Mouse (Mus musculus): Measurements from ENCODE around the gene Gm853. TPM values are rescaled to one million over a fixed set of nuclear protein-coding genes. Genes with fewer than 3 reads are reported as not detected.

Gm853 gene
- not detected in 2 replicates for polyA plus RNA-seq (2012; ENCODE audit: insufficient read depth, insufficient read length, low replicate concordance, missing spikeins)

GRCm38 (mm10) chr4:130222179-130222578 lies at the start of gene Gm853:
Gm853 (minus strand) TSS chr4:130222401.
- TF ChIP-seq CTCF (IDR thresholded peaks at IDR 0.05; ENCODE audit: insufficient read depth, low read depth, low read length) (no peak), POLR2A (IDR thresholded peaks at IDR 0.05; ENCODE audit: insufficient read depth, low read depth, low read length) (no peak)
- 56% methylated on average over 4 of the region's 4 CpGs for WGBS
- no peaks in the 10 kb centered on the region for H3K4me1 ChIP-seq (ENCODE audit: control insufficient read depth, insufficient read depth, low read length)
- no peak within 1 kb of the TSS for H3K4me3 ChIP-seq (ENCODE audit: insufficient read depth, low read depth, low read length)
- H3K27ac ChIP-seq (ENCODE audit: insufficient read depth, low read depth, low read length), result no peak within 1 kb of the TSS

GRCm38 (mm10) chr4:130270611-130271347 lies 48.6 kb upstream of the Gm853 start:
- 80% methylated on average over 6 of the region's 6 CpGs for WGBS
- no peak for TF ChIP-seq POLR2A (IDR thresholded peaks at IDR 0.05; ENCODE audit: insufficient read depth, low read depth, low read length)
- TF ChIP-seq CTCF (IDR thresholded peaks at IDR 0.05; ENCODE audit: insufficient read depth, low read depth, low read length), result no peak

GRCm38 (mm10) chr4:130270089-130270488 lies 47.9 kb upstream of the Gm853 start:
- TF ChIP-seq CTCF (IDR thresholded peaks at IDR 0.05; ENCODE audit: insufficient read depth, low read depth, low read length) (no peak), POLR2A (IDR thresholded peaks at IDR 0.05; ENCODE audit: insufficient read depth, low read depth, low read length) (no peak)
- Histone ChIP-seq H3K27ac (ENCODE audit: insufficient read depth, low read depth, low read length) (no peak overlapping the region), H3K4me3 (ENCODE audit: insufficient read depth, low read depth, low read length) (no peak overlapping the region), H3K4me1 (ENCODE audit: control insufficient read depth, insufficient read depth, low read length) (peaks cover 17% of the 10 kb centered on the region)
- 71% methylated on average over 8 of the region's 8 CpGs for WGBS

More at GRCm38 (mm10) chr4:130270611-130271347, 48.6 kb upstream of the Gm853 start:
- Histone ChIP-seq H3K27ac (ENCODE audit: insufficient read depth, low read depth, low read length) (no peak overlapping the region), H3K4me1 (ENCODE audit: control insufficient read depth, insufficient read depth, low read length) (peaks cover 20% of the 10 kb centered on the region), H3K4me3 (ENCODE audit: insufficient read depth, low read depth, low read length) (no peak overlapping the region)

- Histone ChIP-seq H3K27ac (ENCODE audit: insufficient read depth, low read depth, low read length) (no peak overlapping the region), H3K4me3 (ENCODE audit: insufficient read depth, low read depth, low read length) (no peak overlapping the region), H3K4me1 (ENCODE audit: control insufficient read depth, insufficient read depth, low read length) (peaks cover 6% of the 10 kb centered on the region)
- WGBS, result 90% methylated on average over 10 of the region's 10 CpGs
- TF ChIP-seq POLR2A (IDR thresholded peaks at IDR 0.05; ENCODE audit: insufficient read depth, low read depth, low read length) (no peak), CTCF (IDR thresholded peaks at IDR 0.05; ENCODE audit: insufficient read depth, low read depth, low read length) (no peak)
Measured at GRCm38 (mm10) chr4:130268736-130269135, 46.5 kb upstream of the Gm853 start.

GRCm38 (mm10) chr4:130267069-130267468 lies 44.9 kb upstream of the Gm853 start:
- Histone ChIP-seq H3K27ac (ENCODE audit: insufficient read depth, low read depth, low read length) (no peak overlapping the region), H3K4me3 (ENCODE audit: insufficient read depth, low read depth, low read length) (no peak overlapping the region), H3K4me1 (ENCODE audit: control insufficient read depth, insufficient read depth, low read length) (peaks cover 3% of the 10 kb centered on the region; the same call in 1 of the 2 replicates)
- TF ChIP-seq CTCF (IDR thresholded peaks at IDR 0.05; ENCODE audit: insufficient read depth, low read depth, low read length), result no peak
- TF ChIP-seq POLR2A (IDR thresholded peaks at IDR 0.05; ENCODE audit: insufficient read depth, low read depth, low read length), result no peak
- 88% methylated on average over 7 of the region's 7 CpGs for WGBS

- WGBS, result 78% methylated on average over 9 of the region's 9 CpGs
Measured at GRCm38 (mm10) chr4:130266601-130267000, 44.4 kb upstream of the Gm853 start.

GRCm38 (mm10) chr4:130264698-130265349 lies 42.6 kb upstream of the Gm853 start:
- no peak overlapping the region for H3K27ac ChIP-seq (ENCODE audit: insufficient read depth, low read depth, low read length)
- peaks cover 3% of the 10 kb centered on the region; the same call in 1 of the 2 replicates for H3K4me1 ChIP-seq (ENCODE audit: control insufficient read depth, insufficient read depth, low read length)
- WGBS, result 29% methylated on average over 24 of the region's 24 CpGs
- TF ChIP-seq CTCF (IDR thresholded peaks at IDR 0.05; ENCODE audit: insufficient read depth, low read depth, low read length), result peak; percentile 60
- TF ChIP-seq POLR2A (IDR thresholded peaks at IDR 0.05; ENCODE audit: insufficient read depth, low read depth, low read length), result no peak
- H3K4me3 ChIP-seq (ENCODE audit: insufficient read depth, low read depth, low read length), result no peak overlapping the region

More at GRCm38 (mm10) chr4:130266601-130267000, 44.4 kb upstream of the Gm853 start:
- Histone ChIP-seq H3K4me1 (ENCODE audit: control insufficient read depth, insufficient read depth, low read length) (peaks cover 3% of the 10 kb centered on the region; the same call in 1 of the 2 replicates), H3K4me3 (ENCODE audit: insufficient read depth, low read depth, low read length) (no peak overlapping the region), H3K27ac (ENCODE audit: insufficient read depth, low read depth, low read length) (no peak overlapping the region)
- TF ChIP-seq POLR2A (IDR thresholded peaks at IDR 0.05; ENCODE audit: insufficient read depth, low read depth, low read length) (no peak), CTCF (IDR thresholded peaks at IDR 0.05; ENCODE audit: insufficient read depth, low read depth, low read length) (no peak)

- peaks cover 3% of the 10 kb centered on the region; the same call in 1 of the 2 replicates for H3K4me1 ChIP-seq (ENCODE audit: control insufficient read depth, insufficient read depth, low read length)
- 48% methylated on average over 11 of the region's 11 CpGs for WGBS
- TF ChIP-seq POLR2A (IDR thresholded peaks at IDR 0.05; ENCODE audit: insufficient read depth, low read depth, low read length), result no peak
- TF ChIP-seq CTCF (IDR thresholded peaks at IDR 0.05; ENCODE audit: insufficient read depth, low read depth, low read length), result no peak
- no peak overlapping the region for H3K4me3 ChIP-seq (ENCODE audit: insufficient read depth, low read depth, low read length)
- no peak overlapping the region for H3K27ac ChIP-seq (ENCODE audit: insufficient read depth, low read depth, low read length)
Measured at GRCm38 (mm10) chr4:130264131-130264530, 41.9 kb upstream of the Gm853 start.

- Histone ChIP-seq H3K27ac (ENCODE audit: insufficient read depth, low read depth, low read length) (no peak overlapping the region), H3K4me3 (ENCODE audit: insufficient read depth, low read depth, low read length) (no peak overlapping the region), H3K4me1 (ENCODE audit: control insufficient read depth, insufficient read depth, low read length) (peaks cover 3% of the 10 kb centered on the region; the same call in 1 of the 2 replicates)
- 53% methylated on average over 5 of the region's 5 CpGs for WGBS
- no peak for TF ChIP-seq CTCF (IDR thresholded peaks at IDR 0.05; ENCODE audit: insufficient read depth, low read depth, low read length)
- TF ChIP-seq POLR2A (IDR thresholded peaks at IDR 0.05; ENCODE audit: insufficient read depth, low read depth, low read length), result no peak
Measured at GRCm38 (mm10) chr4:130260406-130260805, 38.2 kb upstream of the Gm853 start.
